Mouse (Mus musculus) heart, postnatal 0 days (tissue): ENCODE measurements at regions not wholly inside any gene's neighbourhood (a gene's known extent, or its start where the extent isn't known, plus 50 kb on each side); places are given as distances from the start of the nearest gene placed in this dataset.

ENCODE experiments used
- ATAC-seq: fragments of 200-750 bp; cut with Nextera tagmentation; 2 replicates; pipeline ENCODE4 v1.8.0; 2017; ENCODE audit warnings: low read depth, moderate number of reproducible peaks, moderate library complexity; ENCODE audit not compliant: insufficient read depth
- DNase-seq: peaks from one replicate; pipeline ENCODE4 v3.0.0-alpha.2; 2016; ENCODE audit warnings: low spot score
- H3K27ac ChIP-seq: fragments of 300-500 bp; sonication (generic); 2 replicates; pipeline ENCODE4 v1.5.1; 2014; ENCODE audit warnings: low read depth, mild to moderate bottlenecking
- H3K27me3 ChIP-seq: fragments of 300-500 bp; sonication (generic); 2 replicates; pipeline ENCODE4 v1.6.1; 2014; ENCODE audit warnings: low read length, mixed read lengths; ENCODE audit not compliant: control insufficient read depth, insufficient read depth
- H3K36me3 ChIP-seq: fragments of 300-500 bp; sonication (generic); replicated peaks from 2 replicates; pipeline ENCODE4 v1.6.1; 2014; ENCODE audit warnings: low read length, mixed read lengths; ENCODE audit not compliant: control insufficient read depth, insufficient read depth
- H3K4me1 ChIP-seq: fragments of 300-500 bp; sonication (generic); 2 replicates; pipeline ENCODE4 v1.6.1; 2014; ENCODE audit warnings: antibody characterized with exemption; ENCODE audit not compliant: control insufficient read depth, insufficient read depth
- H3K4me2 ChIP-seq: fragments of 300-500 bp; sonication (generic); 2 replicates; pipeline ENCODE4 v1.6.1; 2014; ENCODE audit warnings: low read depth, mild to moderate bottlenecking, low read length, moderate library complexity
- H3K4me3 ChIP-seq: fragments of 300-500 bp; sonication (generic); 2 replicates; pipeline ENCODE4 v1.5.1; 2014; ENCODE audit warnings: low read depth, low read length
- H3K9ac ChIP-seq: fragments of 300-500 bp; sonication (generic); replicated peaks from 2 replicates; pipeline ENCODE4 v1.6.1; 2014; ENCODE audit warnings: low read depth, low read length, mixed read lengths
- H3K9me3 ChIP-seq: fragments of 300-500 bp; sonication (generic); replicated peaks from 2 replicates; pipeline ENCODE4 v1.6.1; 2016; ENCODE audit warnings: low read length; ENCODE audit not compliant: control insufficient read depth
- CTCF ChIP-seq: IDR thresholded peaks from 2 replicates; pipeline ENCODE4 v1.5.1; 2016; ENCODE audit warnings: antibody characterized with exemption, control low read depth, low read depth
- EP300 ChIP-seq: IDR thresholded peaks from 2 replicates; pipeline ENCODE4 v1.6.1; 2016; ENCODE audit warnings: antibody characterized with exemption, low read depth
- WGBS: fragments of 180-500 bp; shearing (Covaris S2); extraction: QIAGEN DNeasy Blood & Tissue Kit; methylation state at CpG from one replicate; pipeline ENCODE4 v1.1.7; 2014; 5-methylcytosine and 5-hydroxymethylcytosine counted together

DNA sequence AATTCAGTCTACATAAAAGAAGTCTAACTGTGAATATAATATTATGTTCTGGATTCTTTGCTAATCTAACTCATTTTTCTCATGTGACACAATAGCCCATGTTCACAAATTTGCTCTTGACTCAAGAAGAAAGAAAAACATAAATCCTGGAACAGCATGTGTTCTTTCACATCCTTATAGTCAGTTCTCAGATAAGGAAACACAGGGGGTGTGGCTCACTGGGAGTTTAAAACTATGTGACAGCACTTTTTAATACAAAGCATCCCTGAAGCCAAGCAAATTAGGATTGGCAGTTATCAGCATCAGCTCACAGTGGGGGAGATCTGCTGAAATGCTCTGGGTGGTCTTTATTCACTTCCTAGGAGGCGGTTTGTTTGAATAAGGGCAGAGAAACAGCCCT, 747.6 kb upstream of the Alcam start:
- Histone ChIP-seq H3K27ac (no peak overlapping the region), H3K4me2 (no peak overlapping the region), H3K4me1 (no peaks in the 10 kb centered on the region), H3K36me3 (no peaks in the 10 kb centered on the region), H3K9ac (no peak overlapping the region), H3K9me3 (no peaks in the 10 kb centered on the region), H3K4me3 (no peak overlapping the region), H3K27me3 (no peaks in the 10 kb centered on the region)
- ATAC-seq (no peak), DNase-seq (no peak)
- TF ChIP-seq CTCF (no peak), EP300 (no peak)
- 45% methylated on average over 1 of the region's 1 CpGs for WGBS

DNA sequence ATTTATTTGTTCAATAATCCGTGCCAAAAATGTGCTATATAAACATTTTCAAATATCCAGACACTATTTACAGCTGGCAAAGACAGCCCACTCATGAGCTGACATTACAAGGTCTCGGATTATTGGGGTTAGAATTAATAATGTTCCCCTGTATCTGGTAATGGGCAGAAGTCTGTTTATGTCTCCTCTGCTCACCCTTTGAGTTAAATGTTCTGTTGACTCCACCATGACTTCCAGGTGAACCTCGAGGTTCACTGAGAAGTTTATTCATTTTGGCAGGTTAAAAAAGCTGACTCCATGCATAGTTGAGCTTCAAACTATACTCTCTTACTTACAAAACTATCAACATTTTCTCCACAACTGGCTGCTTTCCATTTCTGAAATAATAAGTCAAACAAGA, 732.6 kb upstream of the Alcam start:
- Histone ChIP-seq H3K4me2 (no peak overlapping the region), H3K4me1 (no peaks in the 10 kb centered on the region), H3K9me3 (no peaks in the 10 kb centered on the region), H3K36me3 (no peaks in the 10 kb centered on the region), H3K27ac (no peak overlapping the region), H3K9ac (no peak overlapping the region), H3K4me3 (no peak overlapping the region), H3K27me3 (no peaks in the 10 kb centered on the region)
- TF ChIP-seq CTCF (no peak), EP300 (no peak)
- ATAC-seq: no peak
- no peak for DNase-seq
- 53% methylated on average over 3 of the region's 3 CpGs for WGBS

DNA sequence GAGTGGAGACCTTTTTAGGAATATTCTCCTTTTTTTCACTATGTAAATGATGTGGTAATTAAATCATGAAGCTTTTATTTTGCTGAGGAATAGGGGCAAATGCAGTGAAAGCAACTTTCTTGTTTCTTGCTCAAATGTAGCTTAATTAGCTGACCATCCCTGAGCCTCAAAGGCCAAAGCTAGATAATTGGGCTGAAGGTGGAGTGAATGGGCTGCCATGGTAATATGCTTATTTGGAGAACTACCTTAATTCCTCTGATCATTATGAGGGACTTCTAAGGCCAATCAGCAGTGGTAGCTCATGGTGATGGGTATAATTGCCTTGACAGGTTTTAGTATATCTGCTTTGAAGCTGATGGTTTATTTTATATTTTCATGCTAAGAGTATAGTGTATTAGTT, 702.5 kb upstream of the Alcam start:
- DNase-seq (no peak), ATAC-seq (no peak)
- no peaks in the 10 kb centered on the region for H3K36me3 ChIP-seq
- no peak overlapping the region for H3K9ac ChIP-seq
- H3K27me3 ChIP-seq: no peaks in the 10 kb centered on the region
- H3K27ac ChIP-seq: no peak overlapping the region
- TF ChIP-seq CTCF: no peak
- TF ChIP-seq EP300: no peak
- H3K9me3 ChIP-seq: no peaks in the 10 kb centered on the region
- H3K4me3 ChIP-seq: no peak overlapping the region
- no peak overlapping the region for H3K4me2 ChIP-seq
- no peaks in the 10 kb centered on the region for H3K4me1 ChIP-seq

GRCm38 (mm10) chr16:53130677-53131076, 676.8 kb upstream of the Alcam start:
- 5% methylated on average over 2 of the region's 2 CpGs for WGBS
- Histone ChIP-seq H3K4me3 (no peak overlapping the region), H3K27ac (peak overlapping the region; percentile 80), H3K4me2 (no peak overlapping the region), H3K9ac (no peak overlapping the region), H3K36me3 (no peaks in the 10 kb centered on the region), H3K9me3 (no peaks in the 10 kb centered on the region), H3K4me1 (peaks cover 9% of the 10 kb centered on the region; the same call in 1 of the 2 replicates), H3K27me3 (no peaks in the 10 kb centered on the region)
- ATAC-seq (peak; percentile 87), DNase-seq (peak; percentile 73)
- TF ChIP-seq CTCF (no peak), EP300 (no peak)

GRCm38 (mm10) chr16:53108726-53109125, 654.9 kb upstream of the Alcam start:
- WGBS: 62% methylated on average over 3 of the region's 3 CpGs
- no peaks in the 10 kb centered on the region for H3K4me1 ChIP-seq

DNA sequence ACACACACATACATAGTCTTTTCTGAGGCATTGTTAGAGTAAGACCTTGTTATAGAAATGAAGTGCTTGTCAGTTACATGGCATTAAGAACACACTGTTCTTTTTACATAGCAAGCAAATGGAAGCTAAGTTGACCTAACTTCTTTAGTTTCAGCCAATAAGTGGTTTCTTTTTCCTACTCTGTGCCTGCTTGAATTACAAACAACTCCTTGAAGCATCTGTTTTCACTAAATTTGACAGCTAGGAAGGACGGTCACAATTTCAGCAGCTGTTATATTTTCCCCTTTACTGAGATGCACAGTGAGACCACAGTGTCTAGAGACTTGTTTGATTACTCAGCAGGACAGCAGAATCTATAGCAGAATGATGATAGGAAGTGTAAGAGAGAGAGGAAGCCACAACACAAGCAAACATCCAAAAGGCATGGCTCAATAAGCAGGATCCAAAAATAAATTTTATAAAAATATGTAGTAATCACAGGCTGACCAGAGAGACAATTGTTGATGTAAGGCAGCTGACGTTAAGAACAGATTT, 641.6 kb upstream of the Alcam start:
- TF ChIP-seq EP300 (no peak), CTCF (no peak)
- no peak overlapping the region for H3K27ac ChIP-seq
- no peak for ATAC-seq
- H3K27me3 ChIP-seq: no peaks in the 10 kb centered on the region
- no peaks in the 10 kb centered on the region for H3K36me3 ChIP-seq
- H3K4me2 ChIP-seq: no peak overlapping the region
- no peak overlapping the region for H3K4me3 ChIP-seq
- peak; percentile 12 for DNase-seq
- H3K9me3 ChIP-seq: no peaks in the 10 kb centered on the region
- no peaks in the 10 kb centered on the region for H3K4me1 ChIP-seq
- H3K9ac ChIP-seq: no peak overlapping the region
- 56% methylated on average over 2 of the region's 2 CpGs for WGBS

More at GRCm38 (mm10) chr16:53108726-53109125, 654.9 kb upstream of the Alcam start:
- Histone ChIP-seq H3K27me3 (no peaks in the 10 kb centered on the region), H3K4me2 (no peak overlapping the region), H3K9me3 (no peaks in the 10 kb centered on the region), H3K36me3 (no peaks in the 10 kb centered on the region), H3K4me3 (no peak overlapping the region), H3K9ac (no peak overlapping the region), H3K27ac (no peak overlapping the region)
- TF ChIP-seq CTCF (no peak), EP300 (no peak)
- no peak for ATAC-seq
- DNase-seq: no peak
